Mouse (Mus musculus): ENCODE data around the gene Gadl1. TPM values are rescaled to one million over a fixed set of nuclear protein-coding genes. Genes with fewer than 3 reads are reported as not detected.

Gene Gadl1
- polyA plus RNA-seq, 1 experiment from 2014 or later = 0.30 TPM

DNA sequence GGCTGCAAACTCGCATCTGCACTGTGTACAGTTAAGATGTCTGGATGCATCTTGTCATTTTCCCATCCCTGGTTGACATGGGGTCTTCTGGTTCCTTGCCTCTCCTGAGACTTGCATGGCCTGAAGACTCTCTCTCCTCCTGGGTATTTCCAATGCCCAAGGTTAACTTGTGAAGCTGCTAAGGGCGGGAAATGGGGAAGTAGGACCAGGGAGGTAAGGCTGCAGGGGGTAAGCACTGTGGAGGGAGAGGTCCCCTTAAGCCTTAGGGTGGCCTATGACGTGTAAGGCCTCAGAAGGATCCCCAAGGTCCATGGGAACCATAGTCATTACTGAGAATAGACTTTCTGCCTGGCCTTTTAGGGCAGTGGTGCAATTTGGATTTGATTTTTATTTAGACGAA, 132.1 kb downstream of the Gadl1 start:
- no peak overlapping the region for H3K27ac ChIP-seq (ENCODE audit: low read depth, low read length)
- no peaks in the 10 kb centered on the region for H3K9me3 ChIP-seq (ENCODE audit: control insufficient read depth)
- H3K4me2 ChIP-seq (replicated peaks; ENCODE audit: low read depth) = no peak overlapping the region
- no peak for ATAC-seq
- no peak overlapping the region for H3K9ac ChIP-seq (ENCODE audit: low read depth, low read length)
- H3K4me1 ChIP-seq (replicated peaks; ENCODE audit: control insufficient read depth, insufficient read depth, low read length) = no peaks in the 10 kb centered on the region
- H3K27me3 ChIP-seq (replicated peaks; ENCODE audit: control insufficient read depth, insufficient read depth, low read length) = no peaks in the 10 kb centered on the region
- TF ChIP-seq CTCF (IDR thresholded peaks at IDR 0.05; ENCODE audit: low read depth) = no peak
- 66% methylated on average over 4 of the region's 4 CpGs for WGBS
- H3K36me3 ChIP-seq (ENCODE audit: control insufficient read depth, insufficient read depth) = no peaks in the 10 kb centered on the region
- H3K4me3 ChIP-seq (ENCODE audit: low read depth, low read length) = no peak overlapping the region

GRCm38 (mm10) chr9:116041787-116042186, 132.5 kb downstream of the Gadl1 start:
- peak; percentile 90 for TF ChIP-seq CTCF (IDR thresholded peaks at IDR 0.05; ENCODE audit: low read depth)
- H3K4me1 ChIP-seq (replicated peaks; ENCODE audit: control insufficient read depth, insufficient read depth, low read length) = no peaks in the 10 kb centered on the region
- ATAC-seq = no peak

DNA sequence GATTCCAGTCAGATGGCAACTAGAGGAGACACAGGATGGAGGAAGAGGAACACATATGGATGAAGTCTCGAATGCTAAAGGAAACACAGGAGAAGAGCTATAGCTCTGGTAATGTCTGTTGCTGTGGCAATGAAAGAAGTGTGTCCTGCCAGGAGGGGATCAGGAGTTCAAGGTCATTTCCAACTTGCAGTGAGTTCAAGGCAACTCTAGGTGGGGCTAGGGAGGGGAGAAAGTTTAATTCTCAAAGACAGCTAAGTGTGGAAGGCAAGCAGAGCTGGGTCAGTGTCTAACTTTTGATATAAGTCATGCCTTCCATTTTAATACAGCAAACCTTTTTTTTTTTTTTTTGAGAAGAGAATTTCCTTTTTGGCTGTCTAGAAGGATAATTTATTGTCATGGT, 140.7 kb downstream of the Gadl1 start:
- no peak for TF ChIP-seq CTCF (IDR thresholded peaks at IDR 0.05; ENCODE audit: low read depth)
- no peaks in the 10 kb centered on the region for H3K36me3 ChIP-seq (ENCODE audit: control insufficient read depth, insufficient read depth)
- H3K4me2 ChIP-seq (replicated peaks; ENCODE audit: low read depth) = no peak overlapping the region
- H3K27me3 ChIP-seq (replicated peaks; ENCODE audit: control insufficient read depth, insufficient read depth, low read length) = no peaks in the 10 kb centered on the region
- 76% methylated on average over 1 of the region's 1 CpGs for WGBS
- no peak overlapping the region for H3K4me3 ChIP-seq (ENCODE audit: low read depth, low read length)
- no peak overlapping the region for H3K9ac ChIP-seq (ENCODE audit: low read depth, low read length)
- no peak for ATAC-seq
- no peak overlapping the region for H3K27ac ChIP-seq (ENCODE audit: low read depth, low read length)
- H3K9me3 ChIP-seq (ENCODE audit: control insufficient read depth) = no peaks in the 10 kb centered on the region
- no peaks in the 10 kb centered on the region for H3K4me1 ChIP-seq (replicated peaks; ENCODE audit: control insufficient read depth, insufficient read depth, low read length)

More at GRCm38 (mm10) chr9:116041787-116042186, 132.5 kb downstream of the Gadl1 start:
- H3K4me3 ChIP-seq (ENCODE audit: low read depth, low read length) = no peak overlapping the region
- WGBS = 10% methylated on average over 3 of the region's 3 CpGs
- H3K27me3 ChIP-seq (replicated peaks; ENCODE audit: control insufficient read depth, insufficient read depth, low read length) = no peaks in the 10 kb centered on the region
- H3K4me2 ChIP-seq (replicated peaks; ENCODE audit: low read depth) = no peak overlapping the region
- no peak overlapping the region for H3K9ac ChIP-seq (ENCODE audit: low read depth, low read length)
- H3K27ac ChIP-seq (ENCODE audit: low read depth, low read length) = no peak overlapping the region
- H3K36me3 ChIP-seq (ENCODE audit: control insufficient read depth, insufficient read depth) = no peaks in the 10 kb centered on the region
- H3K9me3 ChIP-seq (ENCODE audit: control insufficient read depth) = no peaks in the 10 kb centered on the region

DNA sequence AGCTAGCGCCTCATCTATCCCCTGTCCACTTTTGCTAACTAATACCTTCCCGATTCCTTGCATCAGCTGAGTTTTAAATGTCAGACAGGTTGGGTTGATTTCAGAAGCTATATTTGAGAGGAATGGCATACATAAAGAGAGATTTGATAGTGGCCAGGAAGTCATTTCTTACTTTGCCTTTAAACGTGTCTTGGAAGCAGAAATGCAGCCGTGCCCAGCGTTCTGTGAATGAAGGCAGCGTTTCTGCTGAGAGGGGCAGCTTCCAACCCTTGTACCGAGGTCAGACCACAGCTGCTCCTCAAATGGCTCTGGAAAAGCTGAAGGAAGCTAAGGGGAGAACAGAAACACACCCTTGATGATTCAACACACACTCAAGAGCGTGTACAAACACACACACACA, 144.7 kb downstream of the Gadl1 start:
- Histone ChIP-seq H3K9me3 (ENCODE audit: control insufficient read depth) (no peaks in the 10 kb centered on the region), H3K27ac (ENCODE audit: low read depth, low read length) (no peak overlapping the region), H3K36me3 (ENCODE audit: control insufficient read depth, insufficient read depth) (no peaks in the 10 kb centered on the region), H3K27me3 (replicated peaks; ENCODE audit: control insufficient read depth, insufficient read depth, low read length) (no peaks in the 10 kb centered on the region), H3K4me1 (replicated peaks; ENCODE audit: control insufficient read depth, insufficient read depth, low read length) (no peaks in the 10 kb centered on the region), H3K4me2 (replicated peaks; ENCODE audit: low read depth) (no peak overlapping the region), H3K9ac (ENCODE audit: low read depth, low read length) (no peak overlapping the region), H3K4me3 (ENCODE audit: low read depth, low read length) (no peak overlapping the region)
- ATAC-seq = no peak
- WGBS = 69% methylated on average over 8 of the region's 8 CpGs
- no peak for TF ChIP-seq CTCF (IDR thresholded peaks at IDR 0.05; ENCODE audit: low read depth)

- no peak overlapping the region for H3K4me3 ChIP-seq (ENCODE audit: low read depth, low read length)
- H3K27me3 ChIP-seq (replicated peaks; ENCODE audit: control insufficient read depth, insufficient read depth, low read length) = no peaks in the 10 kb centered on the region
- H3K36me3 ChIP-seq (ENCODE audit: control insufficient read depth, insufficient read depth) = no peaks in the 10 kb centered on the region
- TF ChIP-seq CTCF (IDR thresholded peaks at IDR 0.05; ENCODE audit: low read depth) = no peak
- no peaks in the 10 kb centered on the region for H3K9me3 ChIP-seq (ENCODE audit: control insufficient read depth)
- no peak for ATAC-seq
- H3K4me1 ChIP-seq (replicated peaks; ENCODE audit: control insufficient read depth, insufficient read depth, low read length) = no peaks in the 10 kb centered on the region
- H3K27ac ChIP-seq (ENCODE audit: low read depth, low read length) = no peak overlapping the region
- H3K9ac ChIP-seq (ENCODE audit: low read depth, low read length) = no peak overlapping the region
- H3K4me2 ChIP-seq (replicated peaks; ENCODE audit: low read depth) = no peak overlapping the region
- 86% methylated on average over 4 of the region's 4 CpGs for WGBS
Observed at GRCm38 (mm10) chr9:116058475-116058874, 149.2 kb downstream of the Gadl1 start.

GRCm38 (mm10) chr9:116059156-116059555, 149.9 kb downstream of the Gadl1 start:
- no peak overlapping the region for H3K4me3 ChIP-seq (ENCODE audit: low read depth, low read length)
- H3K9ac ChIP-seq (ENCODE audit: low read depth, low read length) = no peak overlapping the region
- H3K4me2 ChIP-seq (replicated peaks; ENCODE audit: low read depth) = no peak overlapping the region
- no peak for ATAC-seq
- no peak overlapping the region for H3K27ac ChIP-seq (ENCODE audit: low read depth, low read length)
- no peaks in the 10 kb centered on the region for H3K36me3 ChIP-seq (ENCODE audit: control insufficient read depth, insufficient read depth)
- peak; percentile 52 for TF ChIP-seq CTCF (IDR thresholded peaks at IDR 0.05; ENCODE audit: low read depth)
- no peaks in the 10 kb centered on the region for H3K27me3 ChIP-seq (replicated peaks; ENCODE audit: control insufficient read depth, insufficient read depth, low read length)
- WGBS = 57% methylated on average over 4 of the region's 4 CpGs
- H3K9me3 ChIP-seq (ENCODE audit: control insufficient read depth) = no peaks in the 10 kb centered on the region
- H3K4me1 ChIP-seq (replicated peaks; ENCODE audit: control insufficient read depth, insufficient read depth, low read length) = no peaks in the 10 kb centered on the region

- Histone ChIP-seq H3K27ac (ENCODE audit: low read depth, low read length) (no peak overlapping the region), H3K4me2 (replicated peaks; ENCODE audit: low read depth) (no peak overlapping the region), H3K4me3 (ENCODE audit: low read depth, low read length) (no peak overlapping the region), H3K9ac (ENCODE audit: low read depth, low read length) (no peak overlapping the region), H3K4me1 (replicated peaks; ENCODE audit: control insufficient read depth, insufficient read depth, low read length) (no peaks in the 10 kb centered on the region), H3K9me3 (ENCODE audit: control insufficient read depth) (no peaks in the 10 kb centered on the region), H3K36me3 (ENCODE audit: control insufficient read depth, insufficient read depth) (no peaks in the 10 kb centered on the region), H3K27me3 (replicated peaks; ENCODE audit: control insufficient read depth, insufficient read depth, low read length) (no peaks in the 10 kb centered on the region)
- no peak for ATAC-seq
- WGBS = 11% methylated on average over 4 of the region's 4 CpGs
- peak; percentile 86 for TF ChIP-seq CTCF (IDR thresholded peaks at IDR 0.05; ENCODE audit: low read depth)
Observed at GRCm38 (mm10) chr9:116060691-116061090, 151.4 kb downstream of the Gadl1 start.

Measured in intestine, postnatal 0 days (tissue).